Mouse (Mus musculus) skeletal muscle tissue, postnatal 0 days (tissue): ENCODE measurements around the gene Ciita. TPM values are rescaled to one million over a fixed set of nuclear protein-coding genes. Genes with fewer than 3 reads are reported as not detected.

Experiments
- polyA plus RNA-seq: library from polyadenylated mRNA; unstranded; fragments of >200 nt; fragmentation: Nextera tagmentation; extraction: Ambion mirVana; gene quantifications from 2 replicates; pipeline ENCODE4 v1.2.1, GENCODE M21; 2015

Gene Ciita
- 0.11 and 0.21 TPM in 2 replicates for polyA plus RNA-seq

DNA sequence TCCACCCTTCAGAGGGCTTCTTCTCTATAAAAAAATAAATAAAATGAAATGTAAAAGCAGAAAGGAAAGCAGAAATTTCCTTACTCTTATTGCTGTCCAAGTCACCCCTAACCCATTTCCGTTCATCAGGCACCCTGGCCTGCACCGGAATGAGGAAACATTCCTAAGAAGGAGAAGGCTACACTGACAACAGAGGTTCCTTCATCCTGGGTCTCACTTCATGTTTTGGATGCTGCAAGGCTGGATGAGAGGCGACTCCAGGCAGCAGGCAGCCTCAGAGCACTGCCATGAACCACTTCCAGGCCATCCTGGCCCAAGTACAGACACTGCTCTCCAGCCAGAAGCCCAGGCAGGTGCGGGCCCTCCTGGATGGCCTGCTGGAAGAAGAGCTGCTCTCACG lies at the start of gene Ciita:
Gene Ciita (plus strand): TSS at position 203 of the 400 bp plus-strand sequence.

DNA sequence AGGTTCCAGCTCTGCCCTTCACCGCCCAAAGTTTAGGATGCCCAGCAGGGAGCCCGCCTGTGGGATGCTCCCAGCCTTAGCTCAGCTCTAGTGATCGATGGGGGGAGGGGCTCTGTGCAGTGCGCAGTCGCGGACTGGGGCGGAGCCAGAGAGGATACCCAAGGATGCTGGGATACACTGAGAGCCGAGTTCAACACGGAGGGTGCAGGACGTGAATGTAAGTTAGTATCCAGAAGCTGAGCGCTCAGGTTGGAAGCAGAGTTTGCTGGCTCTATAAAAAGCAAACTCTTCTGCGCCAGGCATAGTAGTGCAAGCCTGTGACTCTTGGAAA lies 32.6 kb upstream of the Ciita start, which contains the start of gene Tvp23a:
Gene Tvp23a (minus strand): TSS at position 99 of the 331 bp plus-strand sequence.

DNA sequence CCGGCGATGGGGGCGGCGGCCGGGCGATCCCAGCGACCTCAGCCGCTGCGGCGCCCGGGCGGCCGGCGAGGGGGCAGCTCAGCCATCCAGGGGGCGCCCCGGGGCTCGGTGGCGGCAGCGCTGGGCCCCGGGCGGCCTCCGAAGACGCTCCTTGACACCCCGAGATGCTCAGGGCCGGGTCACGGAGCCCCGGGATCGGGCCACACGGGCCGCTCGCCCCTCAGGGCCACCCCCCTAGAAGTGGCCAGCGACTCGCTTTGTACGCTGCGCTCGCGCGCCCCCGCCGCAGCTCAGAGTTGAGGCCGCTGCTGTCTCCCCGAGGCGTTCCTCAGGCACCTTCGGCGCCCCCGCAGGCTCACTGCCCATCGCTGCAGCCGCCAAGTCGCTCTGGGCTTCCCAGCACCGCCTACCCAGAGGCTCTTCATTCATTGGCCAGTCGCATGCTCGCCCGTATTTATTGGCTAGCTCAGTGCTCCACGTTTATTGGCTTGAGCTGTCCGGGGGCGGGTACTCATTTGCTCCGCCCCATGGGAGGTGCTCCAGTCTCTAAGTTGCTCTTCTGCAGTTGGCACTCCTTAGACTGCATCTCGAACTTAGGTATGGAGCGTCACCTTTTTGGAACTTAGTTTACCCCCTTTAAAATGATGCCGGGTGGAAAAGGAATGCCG lies 63.0 kb downstream of the Ciita start, which contains the start of gene Dexi:
Gene Dexi (minus strand): TSS at position 357 of the 668 bp plus-strand sequence.

DNA sequence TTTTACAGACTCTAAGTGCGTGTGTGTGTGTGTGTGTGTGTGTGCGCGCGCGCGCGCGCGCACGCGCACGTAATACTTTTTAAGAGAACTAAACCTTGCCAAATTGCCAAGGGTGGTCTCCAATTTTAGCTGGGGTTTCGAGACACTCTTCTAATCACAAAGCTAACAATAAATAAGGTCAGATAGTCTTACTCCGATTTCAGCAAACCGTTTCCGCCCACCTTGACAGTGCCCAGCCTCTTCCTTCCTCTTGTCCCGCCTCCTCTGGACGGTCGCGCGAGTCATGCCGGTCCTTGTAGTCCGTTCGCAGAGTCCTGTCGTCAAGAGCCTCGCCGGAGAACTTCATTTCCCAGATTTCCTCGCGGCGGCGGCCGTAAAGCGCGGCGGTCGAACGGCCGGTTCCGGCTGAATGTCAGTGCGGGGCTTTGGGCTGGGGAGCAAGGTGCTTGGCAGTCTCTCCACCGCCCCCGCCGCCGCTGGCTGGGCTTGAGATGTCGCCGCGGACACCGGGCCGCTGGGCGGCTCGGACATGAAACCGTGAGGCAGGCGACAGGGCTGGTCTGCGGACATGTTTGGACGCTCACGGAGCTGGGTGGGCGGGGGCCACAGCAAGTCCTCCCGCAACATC lies 65.2 kb downstream of the Ciita start, which contains the start of gene Clec16a:
Gene Clec16a (plus strand): TSS at position 345 of the 628 bp plus-strand sequence.

Other genes with a start within 250 kb of the Ciita start
- gene Emp2, start 166.1 kb upstream of the Ciita start, polyA plus RNA-seq, result 24.9 and 25.3 TPM in 2 replicates
- 7.6 TPM in 2 replicates for gene Tekt5, start 84.6 kb upstream of the Ciita start, polyA plus RNA-seq
- 17.2 and 17.4 TPM in 2 replicates for gene Nubp1, start 68.1 kb upstream of the Ciita start, polyA plus RNA-seq
- gene Tvp23a, start 32.7 kb upstream of the Ciita start, polyA plus RNA-seq, result 1.9 and 2.7 TPM in 2 replicates
- 24.3 and 26.4 TPM in 2 replicates for gene Dexi, start 63.0 kb downstream of the Ciita start, polyA plus RNA-seq
- 28.0 and 28.1 TPM in 2 replicates for gene Clec16a, start 65.3 kb downstream of the Ciita start, polyA plus RNA-seq